Mouse (Mus musculus) activated CD4-positive, CD25-positive, alpha-beta regulatory T cell, adult 9 weeks (primary cell): Measurements from ENCODE around the gene Marcks. TPM values are rescaled to one million over a fixed set of nuclear protein-coding genes. Genes with fewer than 3 reads are reported as not detected.

Source experiments
- polyA plus RNA-seq: library from polyadenylated mRNA; unstranded; fragments of 100-300 nt; shearing (Covaris generic); gene quantifications from one replicate; pipeline ENCODE4 v1.2.1, GENCODE M21; 2017

Gene Marcks
- 0.27 TPM for polyA plus RNA-seq

DNA sequence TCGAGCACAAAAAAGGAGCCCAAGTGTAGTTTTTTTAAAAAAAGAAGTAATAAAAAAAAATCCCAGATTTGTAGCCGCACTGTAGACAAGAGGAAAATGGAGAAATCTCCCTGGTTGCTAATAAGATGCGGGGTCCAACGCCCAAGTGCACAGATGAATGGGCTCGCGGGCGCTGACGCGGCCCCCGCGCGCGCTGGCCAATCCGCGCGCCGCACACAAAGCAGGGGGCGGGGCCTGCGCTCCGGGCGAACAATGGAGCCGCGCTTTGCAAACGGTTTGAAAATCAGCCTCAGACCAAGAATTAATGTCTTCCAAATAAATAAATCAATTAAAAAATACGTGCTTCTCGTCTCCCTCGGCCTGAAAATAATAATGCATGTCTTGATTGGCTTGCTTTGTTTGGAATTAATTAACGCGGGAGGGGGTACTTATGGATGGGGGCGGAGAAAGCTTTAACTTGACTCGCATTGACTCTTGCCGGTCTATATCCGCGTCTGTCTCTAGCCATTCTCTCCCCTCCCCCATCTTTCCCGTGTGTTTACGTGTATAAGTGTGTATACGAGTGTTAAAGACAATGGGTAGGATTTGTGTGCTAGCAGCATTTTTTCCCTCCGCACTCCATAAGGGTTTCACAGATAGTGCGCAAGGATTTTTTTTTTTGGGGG lies at the start of gene Marcks:
Gene Marcks (minus strand): TSS at position 143 of the 665 bp plus-strand sequence.

Other genes with a start within 250 kb of the Marcks start
- 18.8 TPM for gene Hdac2, start 164.4 kb downstream of the Marcks start, polyA plus RNA-seq